Mouse (Mus musculus) embryonic fibroblast, embryonic 13.5 days (primary cell): ENCODE results near the gene Pml. TPM values are rescaled to one million over a fixed set of nuclear protein-coding genes. Genes with fewer than 3 reads are reported as not detected.

Experiments used
- H3K27ac ChIP-seq: 2 replicates; pipeline ENCODE4 v1.5.1; 2012; ENCODE audit warnings: low read length, control low read depth, inconsistent platforms; ENCODE audit not compliant: insufficient read depth
- H3K4me1 ChIP-seq: 2 replicates; pipeline ENCODE4 v1.6.1; 2011; ENCODE audit warnings: low read length; ENCODE audit not compliant: control insufficient read depth, insufficient read depth
- H3K4me3 ChIP-seq: 2 replicates; pipeline ENCODE4 v1.5.1; 2011; ENCODE audit warnings: mild to moderate bottlenecking, control low read depth, low read length; ENCODE audit not compliant: insufficient read depth
- CTCF ChIP-seq: IDR thresholded peaks from 2 replicates; pipeline ENCODE4 v1.5.1; 2011; ENCODE audit warnings: mild to moderate bottlenecking, control low read depth, low read length, moderate library complexity, borderline replicate concordance; ENCODE audit not compliant: insufficient read depth
- POLR2A ChIP-seq: IDR thresholded peaks from 2 replicates; pipeline ENCODE4 v1.6.1; 2011; ENCODE audit warnings: low read depth, mild to moderate bottlenecking, control low read depth, low read length, moderate library complexity
- polyA plus RNA-seq: library from polyadenylated mRNA; stranded (reverse); fragments of >200 nt; gene quantifications from 2 replicates; pipeline ENCODE4 v1.2.4, GENCODE M21; 2011; ENCODE audit warnings: low read depth; ENCODE audit not compliant: missing spikeins, insufficient read length

Pml gene
- polyA plus RNA-seq, 1 experiment: 56.3 TPM

DNA sequence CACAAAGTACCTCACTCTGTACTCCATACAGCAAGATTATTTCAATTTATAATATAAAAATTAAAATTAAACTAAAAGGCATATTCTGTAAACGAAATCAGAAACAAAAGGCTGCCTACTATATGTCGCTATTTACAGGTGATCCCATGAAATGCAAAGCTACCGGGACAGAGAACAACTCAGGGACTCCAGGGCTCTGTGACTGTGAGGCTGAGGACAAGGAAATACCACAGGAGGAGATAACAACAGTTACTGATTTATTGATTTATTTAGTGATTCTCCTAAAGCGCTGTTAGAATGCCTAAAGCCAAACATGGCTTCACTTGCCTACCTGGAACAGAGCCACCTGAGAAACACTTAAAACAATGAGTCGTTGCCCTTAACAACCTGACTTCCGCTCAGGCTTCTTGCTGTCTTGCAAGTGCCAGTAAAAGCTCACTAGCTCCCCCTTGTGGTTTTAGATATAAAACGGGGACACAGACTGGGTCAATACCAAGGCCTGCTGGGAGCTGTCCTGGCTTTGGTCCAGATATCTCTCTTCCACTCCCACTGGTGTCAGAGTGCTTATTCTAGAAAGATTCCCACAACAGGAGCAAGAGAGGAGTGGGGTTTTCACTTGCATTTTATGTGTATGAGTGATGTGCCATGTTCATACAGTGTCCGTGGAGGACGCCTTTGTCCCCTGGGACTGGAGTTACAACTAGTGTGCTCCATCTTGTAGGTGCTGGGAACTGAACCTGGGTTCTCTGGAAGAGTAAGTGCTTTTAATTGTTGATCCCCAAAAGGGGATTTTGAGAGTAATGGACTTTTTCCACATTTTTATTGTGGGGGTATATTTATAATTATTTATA, 30.9 kb upstream of the Pml start:
- no peak overlapping the region for H3K27ac ChIP-seq
- H3K4me3 ChIP-seq: no peak overlapping the region
- peaks cover 9% of the 10 kb centered on the region; the same call in 1 of the 2 replicates for H3K4me1 ChIP-seq
- no peak for TF ChIP-seq POLR2A
- TF ChIP-seq CTCF: no peak

DNA sequence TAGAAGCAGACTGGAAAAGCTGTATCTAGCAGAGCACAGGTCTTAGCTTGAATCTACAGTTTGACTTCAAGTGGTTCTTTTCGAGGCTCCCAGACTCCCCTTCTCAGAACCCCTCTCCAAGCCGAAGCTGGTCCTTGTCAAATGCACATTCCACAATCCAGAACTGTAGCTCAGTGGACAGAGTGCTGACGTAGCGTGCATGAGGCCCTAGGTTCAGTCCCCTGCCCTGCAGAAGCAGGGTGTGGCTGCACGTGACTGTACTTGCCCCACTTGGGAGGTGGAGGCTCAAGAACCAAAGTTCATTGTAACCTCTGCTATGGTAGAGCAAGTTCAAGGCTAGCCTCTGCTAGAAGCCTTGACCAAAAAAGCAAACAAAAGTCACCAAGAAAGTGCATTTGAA, 30.2 kb upstream of the Pml start:
- no peak overlapping the region for H3K4me3 ChIP-seq
- peaks cover 9% of the 10 kb centered on the region; the same call in 1 of the 2 replicates for H3K4me1 ChIP-seq
- no peak overlapping the region for H3K27ac ChIP-seq
- no peak for TF ChIP-seq CTCF
- TF ChIP-seq POLR2A: no peak

DNA sequence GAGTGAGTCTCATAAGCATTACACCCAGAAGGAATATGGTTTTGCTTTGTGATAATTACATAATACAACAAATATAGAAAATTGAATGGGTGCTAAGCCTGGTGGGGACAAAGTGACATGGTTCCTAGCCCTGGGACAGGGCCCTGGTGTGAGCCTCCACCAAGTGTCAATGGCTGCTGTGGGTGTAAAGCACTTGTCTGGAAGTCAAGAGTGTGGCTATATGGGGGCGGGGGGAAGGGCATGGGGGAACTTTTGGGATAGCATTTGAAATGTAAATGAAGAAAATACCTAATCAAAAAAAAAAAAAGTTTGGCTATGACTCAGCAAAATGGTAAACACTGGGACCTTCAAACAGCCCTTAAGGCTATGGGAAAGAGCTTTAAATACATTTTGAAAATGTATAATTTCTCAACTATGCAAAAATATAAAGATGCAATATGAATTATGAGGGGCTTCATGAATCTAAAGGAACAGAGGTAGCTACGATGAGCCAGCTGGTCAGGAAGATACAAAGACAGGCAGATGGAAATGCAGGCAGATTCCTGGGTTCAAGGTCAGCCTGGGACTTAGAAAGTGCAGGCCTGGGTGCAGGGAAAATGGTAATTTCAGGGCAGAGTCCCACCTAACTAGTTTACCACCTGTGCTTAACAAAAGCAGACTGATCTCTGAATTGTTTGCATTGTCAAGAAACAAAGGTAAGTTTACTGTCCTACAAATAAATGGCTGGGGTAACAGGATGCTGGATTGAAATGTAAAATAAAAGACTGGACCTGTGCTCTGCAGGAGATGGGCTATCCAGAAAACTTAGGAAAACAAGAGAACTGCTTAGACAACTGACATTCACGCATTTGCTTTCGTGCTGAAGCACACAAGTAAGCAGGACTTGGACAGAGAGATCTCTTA, 29.5 kb upstream of the Pml start:
- TF ChIP-seq POLR2A: no peak
- TF ChIP-seq CTCF: no peak
- no peak overlapping the region for H3K4me3 ChIP-seq
- H3K4me1 ChIP-seq: peaks cover 14% of the 10 kb centered on the region; the same call in 1 of the 2 replicates
- H3K27ac ChIP-seq: no peak overlapping the region

DNA sequence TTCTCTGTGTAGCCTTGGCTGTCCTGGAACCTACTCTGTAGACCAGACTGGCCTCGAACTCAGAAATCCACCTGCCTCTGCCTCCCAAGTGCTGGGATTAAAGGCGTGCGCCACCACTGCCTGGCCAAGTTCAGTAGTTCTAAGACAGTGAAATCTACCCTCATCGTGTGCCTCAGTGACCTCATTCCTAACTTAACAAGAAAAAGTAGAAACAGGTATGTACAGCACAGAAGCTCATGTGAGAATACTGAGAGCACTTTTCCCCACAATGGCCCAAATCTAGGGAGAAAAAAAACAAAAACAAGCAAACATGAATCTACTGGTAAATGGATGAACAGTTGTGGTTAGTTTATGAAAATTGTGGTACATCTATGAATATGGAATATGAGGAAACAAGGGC, 28.7 kb upstream of the Pml start:
- TF ChIP-seq CTCF (no peak), POLR2A (no peak)
- Histone ChIP-seq H3K27ac (no peak overlapping the region), H3K4me1 (peaks cover 17% of the 10 kb centered on the region; the same call in 1 of the 2 replicates), H3K4me3 (no peak overlapping the region)

DNA sequence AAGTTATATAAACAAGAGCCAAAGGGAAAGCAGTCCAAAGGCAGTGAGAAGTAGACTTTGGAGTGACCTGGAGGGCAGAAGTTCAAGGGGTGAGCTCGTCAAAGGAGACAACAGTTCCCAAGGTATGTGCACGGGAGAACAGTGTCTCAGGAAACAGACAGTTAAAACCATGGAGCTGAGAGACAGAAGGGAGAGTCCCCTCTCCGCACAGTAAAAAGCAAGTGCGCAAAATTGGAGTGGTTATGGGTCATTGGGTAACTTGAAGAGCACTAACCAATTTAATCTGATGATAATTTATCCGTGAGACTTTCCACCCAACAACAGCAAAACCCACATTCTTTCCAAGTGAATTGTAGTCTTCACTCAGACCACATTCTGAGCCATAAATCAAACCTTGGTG, 26.8 kb upstream of the Pml start:
- Histone ChIP-seq H3K27ac (peak overlapping the region; percentile 83), H3K4me1 (peaks cover 14% of the 10 kb centered on the region; the same call in 1 of the 2 replicates), H3K4me3 (no peak overlapping the region)
- no peak for TF ChIP-seq POLR2A
- TF ChIP-seq CTCF: no peak

DNA sequence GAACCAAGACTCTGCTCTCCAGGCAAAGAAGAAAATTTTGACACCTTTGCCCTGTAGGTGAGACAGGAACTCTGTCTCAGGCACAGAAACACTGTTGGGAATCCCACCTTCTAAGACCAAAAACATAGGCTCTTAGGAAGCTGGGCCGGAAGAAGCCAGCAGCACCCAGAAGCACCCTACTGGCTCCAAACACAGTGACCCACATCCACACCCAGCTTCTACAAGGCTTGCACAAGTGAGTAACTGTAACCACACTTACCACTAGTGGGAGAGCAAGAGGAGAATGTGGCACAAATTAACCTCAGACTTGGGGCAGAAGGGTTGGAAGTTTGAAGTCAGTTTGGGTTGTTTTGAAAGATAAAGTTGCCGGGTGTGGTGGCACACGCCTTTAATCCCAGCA, 26.2 kb upstream of the Pml start:
- Histone ChIP-seq H3K27ac (peak overlapping the region; percentile 83), H3K4me3 (no peak overlapping the region), H3K4me1 (peaks cover 14% of the 10 kb centered on the region; the same call in 1 of the 2 replicates)
- no peak for TF ChIP-seq POLR2A
- no peak for TF ChIP-seq CTCF

DNA sequence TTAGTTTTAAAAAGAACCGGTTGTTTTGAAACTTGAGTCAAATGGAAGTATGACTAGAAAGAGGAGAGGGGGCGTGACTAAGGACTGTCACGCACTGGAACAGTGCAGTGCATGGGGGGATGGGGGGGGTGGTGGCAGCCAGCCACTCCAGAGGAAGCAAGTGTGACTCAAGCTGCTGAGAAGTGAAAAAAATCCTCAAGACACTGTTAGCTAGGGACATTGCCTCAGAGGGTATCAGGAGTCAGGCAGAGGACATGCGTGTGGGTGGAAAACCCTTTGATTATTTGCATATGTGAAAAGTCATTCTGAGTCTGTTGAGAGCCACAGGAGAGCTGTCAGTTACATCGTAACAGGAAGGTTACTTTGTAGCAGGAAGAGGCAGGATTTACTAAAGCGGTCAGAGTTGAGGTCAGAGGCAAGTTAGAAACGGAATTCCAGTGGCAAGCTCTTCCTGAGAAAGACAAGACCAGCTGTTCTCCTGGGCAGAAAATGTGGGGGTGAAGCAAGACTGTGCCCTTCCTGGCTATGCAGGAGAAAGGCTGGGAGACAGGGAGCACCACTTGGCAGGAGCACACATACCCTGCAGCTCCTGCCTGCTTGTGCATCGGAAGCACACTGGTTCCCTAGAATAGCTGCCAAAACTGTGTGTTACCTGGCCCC, 25.7 kb upstream of the Pml start:
- peak overlapping the region; percentile 95 for H3K27ac ChIP-seq
- peaks cover 14% of the 10 kb centered on the region; the same call in 1 of the 2 replicates for H3K4me1 ChIP-seq
- TF ChIP-seq POLR2A: 0 out of 2 replicates have a peak, but pooled peaks have one; percentile 14
- no peak for TF ChIP-seq CTCF
- no peak overlapping the region for H3K4me3 ChIP-seq

DNA sequence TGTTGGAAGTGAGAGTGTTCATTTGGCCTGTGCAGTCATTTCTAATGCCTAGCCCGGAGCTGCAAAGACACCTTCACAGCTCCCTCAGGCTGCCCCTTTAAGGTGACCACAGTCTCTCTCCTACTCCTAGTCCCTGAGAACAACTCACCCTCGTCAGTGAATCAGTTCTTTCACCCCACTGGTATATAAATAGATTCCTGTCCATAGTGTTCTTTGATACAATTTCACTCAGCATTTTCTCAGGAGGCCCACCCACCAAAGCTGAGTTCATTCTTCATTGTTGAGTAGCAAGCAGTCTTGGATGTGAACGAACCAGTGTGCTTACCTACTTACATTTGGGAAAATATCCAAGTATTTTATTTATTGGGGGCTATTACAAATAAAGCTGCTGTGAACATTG, 25.0 kb upstream of the Pml start:
- Histone ChIP-seq H3K27ac (peak overlapping the region; percentile 95), H3K4me3 (no peak overlapping the region), H3K4me1 (peaks cover 14% of the 10 kb centered on the region; the same call in 1 of the 2 replicates)
- no peak for TF ChIP-seq CTCF
- TF ChIP-seq POLR2A: no peak

DNA sequence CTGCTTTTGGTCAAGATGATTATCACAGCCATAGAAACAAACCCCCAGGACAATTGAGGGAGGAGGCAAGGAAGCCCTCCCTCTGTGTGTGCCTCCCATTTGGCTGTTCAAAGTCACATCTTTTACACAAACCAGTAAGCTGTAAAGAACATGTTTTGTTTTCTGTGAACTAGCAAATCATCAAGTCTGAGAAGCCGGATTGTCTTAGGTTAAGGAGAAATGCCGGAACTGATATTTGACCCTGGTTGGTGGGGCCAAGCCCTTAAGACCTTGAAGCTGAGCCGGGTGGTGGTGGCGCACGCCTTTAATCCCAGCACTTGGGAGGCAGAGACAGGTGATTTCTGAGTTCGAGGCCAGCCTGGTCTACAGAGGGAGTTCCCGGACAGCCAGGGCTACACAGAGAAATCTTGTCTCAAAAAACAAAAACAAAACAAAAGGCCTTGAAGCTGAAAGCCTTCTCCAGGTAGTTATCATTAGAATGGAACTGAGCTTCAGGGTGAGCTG, 24.6 kb upstream of the Pml start:
- H3K4me1 ChIP-seq: peaks cover 14% of the 10 kb centered on the region; the same call in 1 of the 2 replicates
- H3K27ac ChIP-seq: peak overlapping the region; percentile 95
- TF ChIP-seq POLR2A (no peak), CTCF (no peak)
- H3K4me3 ChIP-seq: no peak overlapping the region
